Mouse (Mus musculus): ENCODE data around the gene Glb1l. TPM values are rescaled to one million over a fixed set of nuclear protein-coding genes. Genes with fewer than 3 reads are reported as not detected.
A peak's percentile ranks its signal among the peaks of the same experiment; 100 is the strongest.

The Glb1l gene
- total RNA-seq, 2 experiments from 2014 or later = 12.7 to 15.6 TPM

DNA sequence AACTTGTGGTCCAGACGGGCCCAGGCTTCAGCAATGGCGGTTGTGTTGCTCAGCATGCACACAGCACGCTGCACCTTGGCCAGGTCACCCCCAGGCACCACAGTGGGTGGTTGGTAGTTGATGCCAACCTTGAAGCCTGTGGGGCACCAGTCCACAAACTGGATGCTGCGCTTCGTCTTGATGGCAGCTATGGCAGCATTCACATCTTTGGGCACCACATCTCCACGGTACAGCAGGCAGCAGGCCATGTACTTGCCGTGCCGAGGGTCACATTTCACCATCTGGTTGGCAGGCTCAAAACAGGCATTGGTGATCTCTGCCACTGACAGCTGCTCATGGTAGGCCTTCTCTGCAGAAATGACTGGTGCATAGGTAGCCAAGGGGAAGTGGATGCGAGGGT lies 5.2 kb upstream of the Glb1l start:
- DNase-seq (ENCODE audit: extremely low spot score in 1 of 2, low spot score in 2 of 2) = no peak
- no peak for TF ChIP-seq CTCF (IDR thresholded peaks at IDR 0.05)
- Histone ChIP-seq H3K27ac (peak overlapping the region; percentile 29; the same call in 1 of the 2 replicates), H3K4me3 (peak overlapping the region; percentile 9; the same call in 1 of the 2 replicates)
- intact Hi-C loops (cut with DNase I) = loop anchor here (5.0 kb wide), 2 partner anchors 33 to 37 kb away; partner anchors contain the start of gene Abcb6

DNA sequence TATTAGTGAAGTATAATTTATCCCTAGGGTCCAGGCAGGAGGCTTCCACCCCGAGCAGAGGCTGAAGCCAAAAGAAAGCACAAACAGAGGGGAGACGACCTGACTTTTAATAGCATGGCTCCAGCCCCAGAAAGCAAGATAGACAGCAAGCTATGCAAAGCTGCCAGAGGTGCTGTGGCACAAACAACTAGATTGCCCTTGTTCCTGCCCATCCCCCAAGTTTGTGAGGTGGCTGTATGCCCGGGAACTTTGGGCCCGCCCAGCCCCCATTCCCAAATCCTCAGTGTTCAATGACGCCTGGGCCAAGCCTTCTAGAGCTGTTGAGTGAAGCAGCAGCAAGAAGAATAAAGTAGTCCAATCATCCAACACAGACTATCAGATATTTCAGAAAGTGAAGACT lies 4.3 kb upstream of the Glb1l start:
- Histone ChIP-seq H3K4me3 (no peak overlapping the region), H3K27ac (peak overlapping the region; percentile 29; the same call in 1 of the 2 replicates)
- peak; percentile 56 to 68 for DNase-seq (ENCODE audit: extremely low spot score in 1 of 2, low spot score in 2 of 2)
- intact Hi-C loops (cut with DNase I) = loop anchor here (5.0 kb wide), 2 partner anchors 33 to 37 kb away; partner anchors contain the start of gene Abcb6
- no peak for TF ChIP-seq CTCF (IDR thresholded peaks at IDR 0.05)

DNA sequence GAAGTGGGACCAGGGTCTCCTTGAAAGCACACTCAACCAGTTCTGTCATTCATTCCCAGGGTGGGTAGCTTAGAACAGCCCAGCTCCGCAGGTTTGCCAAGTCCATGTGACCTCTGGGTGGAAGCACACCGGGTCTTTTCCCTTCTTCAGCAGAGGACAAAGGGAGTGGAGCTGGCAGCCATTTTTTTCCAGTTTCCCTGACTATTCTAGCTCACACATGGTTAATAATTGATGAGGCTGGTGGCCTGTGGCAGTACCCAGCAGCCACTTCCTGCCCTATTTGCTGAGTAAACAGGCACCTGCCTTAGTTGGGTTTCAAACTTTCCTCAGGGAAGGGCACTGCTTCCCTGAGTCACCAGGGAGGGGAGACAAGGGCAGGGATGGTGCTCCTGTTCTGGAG lies 3.8 kb upstream of the Glb1l start:
- Histone ChIP-seq H3K27ac (peak overlapping the region; percentile 53), H3K4me3 (no peak overlapping the region)
- no peak for DNase-seq (ENCODE audit: extremely low spot score in 1 of 2, low spot score in 2 of 2)
- intact Hi-C loops (cut with DNase I) = no loop called here
- no peak for TF ChIP-seq CTCF (IDR thresholded peaks at IDR 0.05)

DNA sequence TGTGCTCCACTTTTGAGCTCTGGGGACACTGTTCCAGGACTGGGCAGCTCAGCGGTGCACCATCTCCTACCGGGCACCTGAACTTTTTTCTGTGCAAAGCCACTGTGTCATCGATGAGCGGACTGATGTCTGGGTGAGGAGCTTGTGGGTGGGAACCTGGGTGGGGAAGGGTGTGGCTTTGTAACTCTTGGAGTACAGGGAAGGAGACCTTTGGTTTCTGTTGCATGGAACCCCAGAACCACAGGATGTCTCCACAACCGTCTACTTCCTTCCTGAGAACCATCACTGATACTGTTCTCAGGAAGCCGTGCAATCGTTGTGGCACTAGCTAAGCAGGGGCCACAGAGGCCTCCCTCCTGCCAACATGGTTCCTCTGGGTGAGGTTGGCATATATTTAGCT lies 2.5 kb upstream of the Glb1l start:
- no peak for TF ChIP-seq CTCF (IDR thresholded peaks at IDR 0.05)

DNA sequence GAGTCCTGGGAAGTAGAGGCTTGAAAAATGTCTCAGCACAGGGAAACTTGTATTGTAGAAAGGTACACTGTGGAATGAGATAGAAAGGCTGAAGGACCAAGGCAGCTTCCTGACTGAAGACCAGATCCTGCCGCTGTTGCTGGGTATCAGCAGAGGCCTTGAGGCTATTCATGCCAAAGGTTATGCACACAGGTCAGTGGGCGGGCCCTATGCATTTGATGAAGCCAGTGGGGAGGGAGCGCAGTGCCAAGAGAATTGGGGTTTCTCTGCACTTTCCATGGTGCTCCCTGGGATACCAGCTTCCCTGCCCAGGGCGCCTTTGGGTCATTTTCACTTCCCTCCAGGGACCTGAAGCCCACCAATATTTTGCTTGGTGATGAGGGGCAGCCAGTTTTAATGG lies 1.9 kb upstream of the Glb1l start:
- intact Hi-C loops (cut with DNase I) = no loop called here
- no peak overlapping the region for H3K4me3 ChIP-seq
- TF ChIP-seq CTCF (IDR thresholded peaks at IDR 0.05) = no peak
- DNase-seq (ENCODE audit: extremely low spot score in 1 of 2, low spot score in 2 of 2) = no peak
- no peak overlapping the region for H3K27ac ChIP-seq

More for the DNA sequence above, 2.5 kb upstream of the Glb1l start:
- Histone ChIP-seq H3K27ac (no peak overlapping the region), H3K4me3 (no peak overlapping the region)
- intact Hi-C loops (cut with DNase I) = no loop called here
- no peak for DNase-seq (ENCODE audit: extremely low spot score in 1 of 2, low spot score in 2 of 2)

DNA sequence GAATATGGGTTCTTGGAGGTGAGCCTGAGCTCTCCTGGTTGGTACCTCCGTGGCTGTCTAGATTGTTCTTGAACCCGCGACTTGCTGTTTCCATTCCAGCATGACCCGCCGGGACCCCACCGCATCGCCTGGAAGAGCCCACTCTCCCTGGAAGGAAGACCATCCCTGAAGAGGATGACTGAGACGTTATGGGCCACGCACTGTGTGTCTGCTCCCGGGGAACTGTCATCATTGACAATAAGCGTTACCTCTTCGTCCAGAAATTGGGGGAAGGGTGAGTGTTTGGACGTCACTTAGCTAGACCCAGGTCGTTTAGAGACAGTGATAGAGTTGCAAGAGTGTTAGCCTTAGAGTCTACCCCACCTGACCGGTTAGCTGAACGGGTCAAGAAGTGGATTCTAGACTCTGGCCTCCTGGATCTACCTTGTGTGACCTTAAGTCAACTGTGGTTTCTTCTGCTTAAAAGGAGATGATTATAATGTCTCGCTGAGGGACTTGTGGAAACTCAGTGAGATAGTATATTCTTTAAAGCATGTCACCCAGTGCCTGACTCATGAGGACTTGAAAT lies 612 bp upstream of the Glb1l start:
- no peak for DNase-seq (ENCODE audit: extremely low spot score in 1 of 2, low spot score in 2 of 2)
- Histone ChIP-seq H3K27ac (peak overlapping the region; percentile 88), H3K4me3 (peak overlapping the region; percentile 95)
- TF ChIP-seq CTCF (IDR thresholded peaks at IDR 0.05) = no peak
- intact Hi-C loops (cut with DNase I) = no loop called here

DNA sequence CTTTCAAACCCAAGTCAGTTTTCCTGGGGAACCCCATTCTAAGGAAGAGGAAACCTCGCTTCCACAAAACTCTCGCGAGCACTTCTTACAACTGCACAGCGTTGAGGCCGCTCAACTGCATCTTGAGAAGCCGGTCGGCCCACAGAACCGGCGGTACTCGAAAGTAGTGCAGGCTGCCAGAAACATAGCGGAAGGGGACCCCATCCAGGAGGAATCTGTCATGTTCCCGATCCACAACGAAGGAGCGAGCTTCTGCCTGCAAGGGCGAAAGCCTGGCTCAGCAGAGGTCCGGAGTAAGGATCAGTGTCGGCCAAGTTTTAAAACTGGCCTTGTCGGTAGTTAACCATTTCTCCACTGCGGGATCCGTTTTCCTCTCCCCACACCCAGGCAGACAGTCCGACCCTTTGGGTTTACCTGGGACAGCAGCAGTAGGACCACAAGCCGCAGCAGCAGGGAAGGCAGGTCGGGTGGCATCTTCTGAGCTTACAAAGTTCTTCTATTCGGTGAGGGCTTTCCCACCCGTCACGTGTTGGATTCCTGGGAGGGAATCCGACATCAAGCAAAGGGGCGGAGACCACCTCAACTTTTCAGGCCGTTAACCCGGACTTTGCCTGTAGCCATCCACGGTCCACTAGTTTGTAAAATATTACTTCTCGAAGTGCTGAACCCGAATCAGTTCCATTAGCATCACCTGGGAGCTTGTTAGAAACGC lies 1.5 kb downstream of the Glb1l start:
- DNase-seq (ENCODE audit: extremely low spot score in 1 of 2, low spot score in 2 of 2) = no peak
- TF ChIP-seq CTCF (IDR thresholded peaks at IDR 0.05) = no peak; the same call in 1 of the 2 replicates
- Histone ChIP-seq H3K4me3 (peak overlapping the region; percentile 33), H3K27ac (no peak overlapping the region)
- intact Hi-C loops (cut with DNase I) = no loop called here

DNA sequence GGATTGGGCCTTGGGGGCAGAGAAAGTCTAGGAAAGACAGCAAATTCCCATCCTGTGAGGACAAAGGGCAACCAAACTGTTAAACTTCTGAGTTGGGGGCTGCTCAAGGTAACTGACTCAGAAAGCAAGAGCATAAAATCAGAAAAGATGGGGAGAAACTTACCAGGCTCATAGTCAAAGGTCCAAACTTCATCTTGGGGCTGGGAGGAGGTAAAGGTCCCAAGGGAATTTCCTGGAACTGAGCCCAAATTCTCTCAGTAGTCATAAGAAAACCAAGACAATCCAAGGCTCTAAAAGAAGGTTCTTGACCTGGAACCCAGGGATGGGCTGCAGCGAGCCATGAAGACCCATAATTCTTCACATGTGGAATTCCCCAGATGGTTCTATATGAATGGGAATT lies 9.4 kb downstream of the Glb1l start:
- no peak for TF ChIP-seq CTCF (IDR thresholded peaks at IDR 0.05)
- H3K4me3 ChIP-seq = no peak overlapping the region
- intact Hi-C loops (cut with DNase I) = no loop called here
- no peak overlapping the region for H3K27ac ChIP-seq
- DNase-seq (ENCODE audit: extremely low spot score in 1 of 2, low spot score in 2 of 2) = no peak

DNA sequence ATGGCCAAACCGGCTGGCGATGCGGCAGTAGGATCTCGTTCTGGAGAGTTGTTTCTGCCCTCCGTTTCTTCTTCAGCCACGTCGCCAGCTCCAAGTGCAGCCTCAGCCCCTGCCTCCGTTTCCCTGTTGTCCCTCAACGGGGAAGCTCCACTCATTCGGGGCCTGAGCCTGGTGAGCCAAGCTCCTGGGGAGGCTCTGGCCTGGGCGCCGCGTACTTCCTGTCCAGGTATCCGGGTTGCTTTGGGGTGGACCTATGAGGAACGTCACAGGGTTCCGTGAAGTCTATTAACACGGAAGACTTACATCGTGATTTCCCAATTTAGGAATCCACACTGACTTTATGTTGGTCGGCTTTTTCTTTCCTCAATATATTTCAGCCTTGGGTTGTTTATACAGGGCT lies 18.2 kb downstream of the Glb1l start:
- Histone ChIP-seq H3K27ac (peak overlapping the region; percentile 89), H3K4me3 (peak overlapping the region; percentile 60)
- intact Hi-C loops (cut with DNase I) = no loop called here
- DNase-seq (ENCODE audit: extremely low spot score in 1 of 2, low spot score in 2 of 2) = no peak
- no peak for TF ChIP-seq CTCF (IDR thresholded peaks at IDR 0.05)

DNA sequence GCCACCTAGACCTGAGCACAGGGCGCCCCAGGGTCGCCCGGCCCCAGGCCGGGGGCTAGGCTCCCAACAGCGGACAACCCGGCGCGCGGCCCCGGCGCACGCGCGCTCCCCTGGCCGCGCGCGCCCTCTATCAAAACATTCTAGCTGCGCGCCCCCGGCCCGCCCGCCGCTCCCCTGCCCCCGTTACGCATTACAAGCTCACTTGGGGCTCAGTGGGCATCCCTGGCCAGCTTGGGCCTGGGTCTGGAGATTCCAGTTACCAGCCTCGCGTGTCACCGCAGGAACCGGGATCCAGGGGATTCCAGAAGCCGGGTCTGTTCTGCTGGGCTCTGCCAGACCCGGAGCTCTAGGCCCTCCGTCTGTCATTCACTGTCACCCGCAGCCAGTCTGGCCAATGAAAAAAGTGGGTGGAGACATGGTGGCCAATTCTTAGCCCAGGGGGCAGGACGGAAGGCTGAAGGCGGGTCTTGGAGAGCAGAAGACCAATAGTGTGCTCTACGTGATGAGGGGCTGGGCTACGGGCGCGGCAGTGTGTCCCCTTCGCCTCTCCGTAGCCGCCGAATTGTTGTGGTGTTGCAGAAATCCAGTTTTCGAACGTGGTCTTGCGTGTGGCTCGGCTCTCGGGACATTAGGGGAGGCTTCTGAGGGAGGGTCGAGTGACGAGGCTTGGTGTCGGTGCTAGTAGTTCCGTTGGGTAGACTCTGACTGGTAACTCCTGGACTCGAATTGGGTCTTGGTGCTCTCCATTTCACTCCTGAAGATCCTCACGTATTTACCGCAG lies 18.8 kb downstream of the Glb1l start, which contains the start of the genes Ankzf1 and Atg9a:
Gene Ankzf1 (plus strand): TSS at position 530 of the 781 bp plus-strand sequence.
Gene Atg9a (minus strand): TSS at position 575 of the 781 bp plus-strand sequence.
- peak within 1 kb of the TSS; percentile 60 for H3K4me3 ChIP-seq
- peak within 1 kb of the TSS; percentile 96 for H3K27ac ChIP-seq
- intact Hi-C loops (cut with DNase I) = no loop called here
- peak; percentile 91 to 96 for DNase-seq (ENCODE audit: extremely low spot score in 1 of 2, low spot score in 2 of 2)
- no peak for TF ChIP-seq CTCF (IDR thresholded peaks at IDR 0.05)

DNA sequence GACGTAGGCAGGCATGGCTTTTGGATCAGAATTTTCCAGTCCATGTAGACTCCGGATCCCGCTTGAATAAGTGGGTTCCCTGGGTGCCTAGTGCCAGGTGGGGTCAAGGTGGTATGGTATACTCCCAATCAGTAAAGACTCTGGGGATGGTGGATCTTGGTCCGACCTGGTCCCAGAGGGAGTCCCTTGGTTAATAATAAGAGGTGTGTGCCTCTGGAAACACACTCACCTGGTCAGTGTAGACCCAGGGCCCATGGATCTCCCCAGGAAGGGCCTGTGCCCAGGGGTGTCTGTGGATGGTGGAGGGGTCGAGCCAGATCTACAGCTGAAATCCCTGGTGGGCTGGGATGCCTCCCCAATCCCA lies 19.4 kb downstream of the Glb1l start:
- no peak for DNase-seq (ENCODE audit: extremely low spot score in 1 of 2, low spot score in 2 of 2)
- Histone ChIP-seq H3K27ac (peak overlapping the region; percentile 96), H3K4me3 (peak overlapping the region; percentile 60)
- TF ChIP-seq CTCF (IDR thresholded peaks at IDR 0.05) = no peak
- intact Hi-C loops (cut with DNase I) = no loop called here

DNA sequence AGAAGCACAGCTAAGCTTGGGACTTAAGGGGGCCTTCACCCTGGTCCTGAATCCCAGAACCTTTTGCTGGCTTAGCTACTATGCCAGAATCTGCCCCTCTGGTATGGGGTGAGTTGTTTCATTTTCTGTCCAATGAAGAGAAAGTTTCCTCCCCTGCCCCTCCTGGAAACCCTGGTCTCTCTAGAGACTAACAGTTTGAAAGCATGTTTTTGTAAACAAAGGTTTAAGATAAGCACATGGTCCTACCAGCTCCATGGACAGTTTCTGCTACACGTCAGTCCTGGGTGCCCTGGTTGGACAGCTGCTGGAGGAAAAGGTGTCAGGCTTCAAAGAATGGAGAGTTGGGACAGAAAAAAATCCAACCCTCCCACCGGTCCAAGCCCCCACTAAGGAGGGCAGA lies 20.0 kb downstream of the Glb1l start:
- no peak overlapping the region for H3K27ac ChIP-seq
- TF ChIP-seq CTCF (IDR thresholded peaks at IDR 0.05) = no peak
- intact Hi-C loops (cut with DNase I) = no loop called here
- peak overlapping the region; percentile 60 for H3K4me3 ChIP-seq
- no peak for DNase-seq (ENCODE audit: extremely low spot score in 1 of 2, low spot score in 2 of 2)

Data from left cerebral cortex, adult 2 months (tissue).